Mouse (Mus musculus): ENCODE data around the gene Eml5. TPM values are rescaled to one million over a fixed set of nuclear protein-coding genes. Genes with fewer than 3 reads are reported as not detected.

The Eml5 gene
- total RNA-seq, 2 experiments from 2014 or later, result 66.5 to 67.7 TPM

- intact Hi-C loops (cut with DNase I), result no loop called here
- DNase-seq, result no peak
These were observed 163.4 kb downstream of the Eml5 start for GRCm38 (mm10) chr12:98737801-98738350.

- DNase-seq, result peak; percentile 29
These were observed 164.1 kb downstream of the Eml5 start, which contains the start of gene Ptpn21 for GRCm38 (mm10) chr12:98736951-98737800. Ptpn21 (minus strand) TSS chr12:98737405.

More at GRCm38 (mm10) chr12:98736951-98737800, 164.1 kb downstream of the Eml5 start, which contains the start of gene Ptpn21:
- intact Hi-C loops (cut with DNase I), result no loop called here

Other genes starting within 250 kb of the Eml5 start
- 1 to 10 TPM; 7.3 to 8.4 TPM for gene Ptpn21, start 164.1 kb downstream of the Eml5 start, total RNA-seq (2021)
- 100 to 1,000 TPM; 122 to 123 TPM for gene Zc3h14, start 154.5 kb downstream of the Eml5 start, total RNA-seq (2021)
- gene Ttc8, start 19.1 kb upstream of the Eml5 start, total RNA-seq (2021), result 10 to 100 TPM; 27.7 to 31.1 TPM

All from left cerebral cortex, postnatal 4 days (tissue).